Mouse (Mus musculus) lung, postnatal 36 days (tissue): ENCODE measurements around the gene Thoc5.
A peak's percentile ranks its signal among the peaks of the same experiment; 100 is the strongest.

Experiments
- DNase-seq: peaks from one replicate; pipeline ENCODE4 v3.0.0; 2022; ENCODE audit warnings: mixed read lengths

The Thoc5 gene

GRCm38 (mm10) chr11:4975623-4976022 lies 80.5 kb downstream of the Thoc5 start:
- peak; percentile 83 for DNase-seq
